Mouse (Mus musculus): ENCODE measurements around the gene Crebl2. TPM values are rescaled to one million over a fixed set of nuclear protein-coding genes. Genes with fewer than 3 reads are reported as not detected.
A peak's percentile ranks its signal among the peaks of the same experiment; 100 is the strongest.

Gene Crebl2
- 10 to 100 TPM; 47.1 to 63.4 (median 58.0) TPM for total RNA-seq (2022)

DNA sequence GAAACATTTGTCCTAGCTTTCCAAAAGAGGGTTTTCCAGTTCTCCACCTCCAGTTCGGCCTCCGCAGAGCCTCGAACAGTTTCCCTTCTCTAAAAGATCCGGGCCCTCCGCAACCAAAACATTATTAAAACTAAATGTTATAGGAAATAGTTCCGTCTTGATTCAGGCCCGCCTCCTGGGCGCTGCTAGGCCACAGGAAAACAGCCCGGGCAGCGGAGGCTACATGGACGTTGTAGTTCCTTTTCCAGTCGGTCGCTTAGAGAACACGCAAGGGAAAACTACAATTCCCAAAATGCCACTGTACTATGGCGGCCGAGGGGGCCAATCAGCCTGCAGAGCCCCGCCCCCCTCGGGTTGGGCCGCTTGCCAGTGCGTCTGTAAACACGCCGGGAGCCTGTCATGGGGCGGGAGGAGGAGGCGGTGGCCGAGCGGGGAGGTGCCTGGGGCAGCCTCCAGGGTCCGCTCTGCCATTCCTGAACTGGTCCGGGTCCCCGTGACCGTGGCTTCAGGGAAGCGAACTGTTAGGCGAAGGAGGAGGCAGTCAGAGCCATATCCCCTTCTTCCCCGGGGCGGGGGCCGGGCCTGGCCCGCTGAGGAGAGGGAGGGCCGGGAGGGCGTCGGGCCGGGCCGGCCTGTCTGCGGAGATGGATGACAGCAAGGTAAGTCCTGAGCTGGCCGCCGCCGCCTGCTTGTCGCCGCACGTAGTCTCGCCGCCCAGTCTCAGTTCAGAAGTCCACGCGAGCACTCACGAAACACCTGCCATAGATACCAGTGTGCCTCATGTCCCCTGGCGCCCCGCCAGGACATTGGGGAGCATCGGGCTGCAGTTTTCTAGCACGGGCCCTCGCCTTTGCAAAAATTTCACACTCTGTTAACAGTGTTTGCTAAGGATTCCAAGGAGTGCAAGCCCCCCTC lies at the start of gene Crebl2:
Gene Crebl2, plus strand, starts transcription at position 369 of the 915 bp plus-strand sequence.
- peak; percentile 99 for DNase-seq

- DNase-seq, result no peak
These were observed 48.5 kb upstream of the Crebl2 start for GRCm38 (mm10) chr6:134781494-134781913.

- DNase-seq, result no peak
These were observed 47.1 kb upstream of the Crebl2 start for GRCm38 (mm10) chr6:134782900-134783299.

DNA sequence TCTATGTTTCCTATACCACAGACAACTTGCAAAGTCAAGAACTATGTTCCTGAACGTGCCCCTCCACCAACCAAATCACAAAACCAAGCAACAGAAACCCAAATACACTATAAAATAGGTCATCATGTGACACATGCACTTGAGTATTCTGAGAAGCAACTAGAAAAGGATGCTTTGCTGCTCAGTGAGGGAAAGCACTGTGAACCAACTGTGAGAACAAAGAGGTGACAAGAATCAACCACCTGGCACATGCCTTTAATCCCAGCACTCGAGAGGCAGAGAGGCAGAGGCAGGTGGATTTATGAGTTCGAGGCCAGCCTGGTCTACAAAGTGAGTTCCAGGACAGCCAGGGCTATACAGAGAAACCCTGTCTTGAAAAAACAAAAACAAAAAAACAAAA lies 43.5 kb upstream of the Crebl2 start:
- no peak for DNase-seq

DNA sequence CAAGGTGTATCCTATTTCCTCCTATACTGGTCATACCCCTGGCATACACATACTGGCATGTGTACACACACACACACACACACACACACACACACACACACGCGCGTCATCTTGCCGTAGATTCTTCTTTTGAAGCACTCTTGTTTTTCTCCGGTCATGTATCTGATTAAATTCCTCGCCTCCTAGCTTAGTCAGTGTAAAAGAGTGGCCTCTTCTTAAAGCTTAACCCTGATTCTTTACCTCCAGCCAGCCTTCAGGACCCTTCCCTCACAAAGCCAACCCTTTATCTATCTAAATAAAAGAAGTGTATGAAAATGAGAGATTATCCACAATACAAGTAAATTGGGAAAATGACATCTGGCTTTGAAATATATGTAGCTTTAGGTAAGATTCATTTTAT lies 40.9 kb upstream of the Crebl2 start:
- DNase-seq, result no peak

DNA sequence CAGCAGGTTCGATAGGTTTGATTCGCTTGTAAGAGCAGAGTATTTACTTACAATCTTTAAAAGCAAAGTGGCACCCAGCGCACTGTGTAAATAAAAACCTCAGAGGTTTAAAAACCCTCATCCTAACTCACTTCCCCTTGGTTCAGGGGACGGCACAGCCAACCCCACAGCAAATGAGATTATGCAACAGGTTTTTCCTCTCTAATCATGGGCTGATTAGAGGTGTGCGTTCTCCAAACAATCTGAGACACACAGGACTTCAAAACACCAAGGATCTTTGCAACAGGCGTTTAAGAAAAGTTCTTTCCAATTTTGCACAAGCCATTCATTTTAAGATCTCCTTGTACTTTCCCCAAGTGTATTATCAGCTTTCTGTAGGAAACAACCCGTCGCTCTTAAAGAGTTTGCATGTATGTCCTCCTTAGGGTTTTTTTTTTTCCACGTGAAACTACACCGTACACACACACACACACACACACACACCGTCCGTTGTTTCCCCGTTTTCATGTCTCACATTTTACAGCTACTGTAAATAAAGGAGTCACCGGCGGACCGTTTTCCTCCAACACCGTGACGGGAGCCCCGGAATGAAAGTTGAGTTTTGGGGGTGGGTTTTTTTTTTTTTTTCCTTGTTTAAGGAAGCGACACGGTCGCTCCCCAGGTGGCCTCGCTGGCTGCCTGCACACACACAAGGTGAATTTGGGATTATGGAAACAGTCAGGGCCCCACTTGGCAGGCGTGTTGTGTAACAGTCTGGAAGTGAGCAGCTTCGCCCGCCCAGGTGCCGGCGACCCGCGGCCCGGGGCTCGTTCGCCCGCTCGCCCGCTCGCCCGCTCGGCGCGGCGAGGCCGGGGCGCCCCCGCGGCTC lies 38.5 kb upstream of the Crebl2 start:
- DNase-seq, result no peak

DNA sequence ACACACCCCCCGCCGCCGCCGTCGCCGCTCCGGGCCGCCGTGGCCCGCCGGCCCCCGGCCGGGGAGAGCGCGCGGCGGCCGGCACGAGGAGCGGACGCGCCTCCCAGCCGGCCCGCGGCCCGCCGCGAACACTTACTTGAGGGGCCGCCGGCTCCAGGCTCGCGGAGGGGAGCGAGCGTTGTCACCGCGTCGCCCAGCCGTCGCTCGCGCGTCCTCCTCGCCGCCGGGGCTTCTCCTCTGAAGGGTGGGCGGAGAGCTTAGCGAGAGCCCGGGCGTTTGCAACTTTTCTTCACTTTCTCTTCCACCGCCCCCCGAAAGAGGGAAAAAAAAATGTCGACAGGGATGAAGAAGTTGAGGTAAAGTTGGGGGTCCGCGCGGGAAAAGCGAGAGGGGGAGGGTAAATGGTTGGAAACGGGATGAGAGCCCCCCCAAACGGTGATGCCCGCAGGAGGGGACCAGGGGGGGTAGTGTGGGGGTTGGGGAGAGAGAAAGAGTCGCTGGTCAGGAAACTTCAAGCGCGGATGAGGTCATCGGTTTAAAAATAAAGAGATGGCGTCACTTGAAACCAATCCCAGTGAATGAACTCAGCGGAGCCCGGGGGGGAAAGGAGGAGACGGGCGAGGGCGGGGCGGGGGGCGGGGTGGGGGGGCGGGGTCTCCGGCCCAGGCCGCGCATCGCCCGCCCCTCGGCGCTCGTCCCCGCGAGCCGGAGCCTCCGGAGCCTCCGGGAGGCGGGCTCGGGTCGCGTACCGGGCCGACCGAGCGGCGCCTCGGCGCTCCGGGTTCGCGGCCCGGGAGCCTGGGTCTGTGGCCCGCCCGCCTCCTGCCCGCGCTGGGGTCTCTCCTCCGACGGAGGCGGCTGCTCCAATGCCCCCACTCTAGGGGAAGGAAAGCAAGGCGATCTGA lies 37.6 kb upstream of the Crebl2 start, which contains the start of gene Dusp16:
Gene Dusp16, minus strand, starts transcription at position 485 of the 905 bp plus-strand sequence.
- DNase-seq, result peak; percentile 90

GRCm38 (mm10) chr6:134793046-134793806 lies 36.7 kb upstream of the Crebl2 start:
- no peak for DNase-seq

- DNase-seq, result peak; percentile 79
These were observed 35.9 kb upstream of the Crebl2 start for GRCm38 (mm10) chr6:134793911-134794520.

DNA sequence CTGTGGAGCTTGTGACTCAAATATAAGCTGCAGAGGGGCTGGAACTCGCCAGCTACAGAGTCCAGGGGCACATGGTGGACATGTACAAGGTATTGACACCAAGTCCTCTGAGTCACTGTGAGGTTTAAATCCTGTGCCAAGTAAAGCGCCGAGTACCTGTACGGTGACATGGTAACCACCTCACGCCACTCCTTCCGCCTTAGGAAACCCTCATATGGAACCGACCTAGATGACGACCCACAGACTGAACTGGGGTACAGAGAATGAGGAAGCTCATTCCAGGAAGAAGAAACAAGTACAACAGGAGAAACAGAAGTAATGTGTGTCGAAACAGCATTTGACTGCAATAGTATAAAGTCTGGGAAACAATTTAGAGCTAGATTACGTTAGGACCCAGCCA lies 33.7 kb upstream of the Crebl2 start:
- DNase-seq, result no peak

GRCm38 (mm10) chr6:134801483-134801882 lies 28.5 kb upstream of the Crebl2 start:
- DNase-seq, result no peak

- DNase-seq, result no peak
These were observed 27.3 kb upstream of the Crebl2 start for GRCm38 (mm10) chr6:134802641-134803043.

- DNase-seq, result peak; percentile 51
These were observed 25.1 kb upstream of the Crebl2 start for GRCm38 (mm10) chr6:134804736-134805277.

- DNase-seq, result no peak
These were observed 23.8 kb upstream of the Crebl2 start for GRCm38 (mm10) chr6:134806130-134806529.

GRCm38 (mm10) chr6:134807091-134807490 lies 22.9 kb upstream of the Crebl2 start:
- DNase-seq, result no peak

DNA sequence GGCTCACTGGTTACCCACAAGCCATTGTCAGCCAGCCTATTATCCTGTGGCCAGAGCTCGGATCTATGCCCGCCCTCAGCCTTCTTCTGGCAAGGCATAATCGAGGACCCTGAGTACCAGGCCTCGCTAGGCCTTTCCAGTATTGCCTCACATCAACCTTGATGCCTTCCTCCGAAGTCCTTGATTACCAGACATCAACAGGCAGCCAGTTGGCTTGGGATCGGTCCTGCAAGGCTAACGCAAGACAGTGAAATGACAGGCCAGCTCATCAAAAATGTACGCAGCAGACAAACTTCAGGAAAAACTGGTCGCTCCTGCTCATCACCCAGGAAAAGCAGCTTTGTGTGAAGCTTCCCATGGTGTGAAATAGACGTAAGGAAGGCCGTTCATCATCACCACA lies 22.2 kb upstream of the Crebl2 start:
- DNase-seq, result peak; percentile 83

DNA sequence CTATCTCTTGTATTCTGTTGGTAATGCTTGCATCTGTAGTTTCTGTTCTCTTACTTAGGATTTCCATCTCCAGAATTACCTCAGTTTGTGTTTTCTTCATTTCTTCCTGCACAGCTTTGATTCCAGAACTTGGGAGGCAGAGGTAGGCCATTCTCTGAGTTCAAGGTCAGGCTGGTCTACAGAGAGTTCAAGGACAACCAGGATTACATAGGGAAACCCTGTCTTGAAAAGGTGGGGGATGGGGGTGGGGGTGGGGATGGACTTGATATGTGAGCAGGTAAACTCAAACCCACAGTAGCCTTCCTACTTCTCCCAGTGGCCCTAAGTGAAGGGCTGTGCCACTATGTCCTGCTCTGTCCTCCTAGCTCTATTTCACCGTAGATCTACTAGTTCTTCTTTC lies 16.9 kb upstream of the Crebl2 start:
- DNase-seq, result no peak

GRCm38 (mm10) chr6:134817051-134817928 lies 12.7 kb upstream of the Crebl2 start:
- no peak for DNase-seq

DNA sequence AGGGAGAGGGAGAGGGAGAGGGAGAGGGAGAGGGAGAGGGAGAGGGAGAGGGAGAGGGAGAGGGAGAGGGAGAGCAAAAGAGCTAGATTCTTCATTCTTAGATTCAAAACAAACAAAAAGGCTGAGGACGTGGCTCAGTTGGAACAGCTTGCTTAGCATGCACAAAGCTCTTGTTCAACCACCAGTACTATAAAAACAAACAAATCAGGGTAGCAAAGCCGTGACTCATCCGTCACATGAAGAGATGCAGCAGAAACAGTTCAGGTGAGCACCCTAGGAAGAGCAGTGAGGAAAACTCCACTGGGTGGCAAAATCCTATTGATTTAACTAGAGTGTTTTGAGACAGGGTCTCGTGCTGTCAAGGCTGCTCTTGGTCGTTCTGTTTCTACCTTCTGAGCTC lies 10.2 kb upstream of the Crebl2 start:
- DNase-seq, result no peak
